Mouse (Mus musculus): ENCODE data around the gene Crb2.

DNA sequence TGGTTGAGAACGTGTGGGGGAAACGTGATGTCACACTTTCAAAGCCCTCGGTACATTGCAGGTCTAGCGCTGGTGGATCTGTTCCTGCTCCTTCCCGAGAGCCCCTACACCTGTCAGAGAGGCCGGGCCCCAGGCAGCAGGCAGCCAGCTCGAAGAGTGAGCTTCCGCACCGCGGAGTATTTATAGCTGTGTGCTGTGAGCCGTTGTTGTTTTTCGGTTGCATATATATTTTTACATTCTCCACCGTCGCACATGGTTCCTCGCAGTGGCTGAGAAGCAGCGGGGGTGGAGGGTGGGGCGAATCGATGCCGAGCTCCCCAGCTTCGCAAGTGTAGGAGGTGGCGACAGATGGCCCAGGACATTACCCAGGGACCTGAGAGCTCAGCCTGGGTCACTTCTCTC, 11.0 kb upstream of the Crb2 start:
- no peak for TF ChIP-seq MAFK (IDR thresholded peaks at IDR 0.05; ENCODE audit: insufficient replicate concordance, low read length)
- no peak for TF ChIP-seq CTCF (conservative IDR thresholded peaks at IDR 0.05 in 1 of 2, IDR thresholded peaks at IDR 0.05 in 1 of 2; ENCODE audit: low read depth in 2 of 2, low read length in 2 of 2)
- no peak for TF ChIP-seq E2F4 (IDR thresholded peaks at IDR 0.05; ENCODE audit: insufficient replicate concordance, low read depth, low read length)
- TF ChIP-seq NRF1 (IDR thresholded peaks at IDR 0.05; ENCODE audit: low read depth, low read length), result no peak
- TF ChIP-seq USF2 (conservative IDR thresholded peaks at IDR 0.05; ENCODE audit: low read depth, low read length), result no peak
- peak; percentile 61; the same call in 1 of the 2 replicates for TF ChIP-seq POLR2A (IDR thresholded peaks at IDR 0.05; ENCODE audit: low read depth, low read length)

All from CH12.LX (cell line).